Mouse (Mus musculus): ENCODE results near the gene LTO1.
"Not testable (repeated sequence)": the region's sequence is repeated elsewhere in the genome, so short reads cannot be mapped to it uniquely, and the experiment has no call there.

The LTO1 gene
- long read RNA-seq, experiment 1, full-length matches to known transcripts, result 20 of 26 reads
- long read RNA-seq, experiment 1, partial matches to known transcripts, result 3 of 26 reads
- long read RNA-seq, experiment 1, other reads (novel, unspliced or antisense), result 3 of 26 reads
- long read RNA-seq, experiment 2, full-length matches to known transcripts, result 16 of 17 reads
- long read RNA-seq, experiment 2, partial matches to known transcripts, result 1 of 17 reads
- long read RNA-seq, experiment 2, other reads (novel, unspliced or antisense), result 0 of 17 reads

DNA sequence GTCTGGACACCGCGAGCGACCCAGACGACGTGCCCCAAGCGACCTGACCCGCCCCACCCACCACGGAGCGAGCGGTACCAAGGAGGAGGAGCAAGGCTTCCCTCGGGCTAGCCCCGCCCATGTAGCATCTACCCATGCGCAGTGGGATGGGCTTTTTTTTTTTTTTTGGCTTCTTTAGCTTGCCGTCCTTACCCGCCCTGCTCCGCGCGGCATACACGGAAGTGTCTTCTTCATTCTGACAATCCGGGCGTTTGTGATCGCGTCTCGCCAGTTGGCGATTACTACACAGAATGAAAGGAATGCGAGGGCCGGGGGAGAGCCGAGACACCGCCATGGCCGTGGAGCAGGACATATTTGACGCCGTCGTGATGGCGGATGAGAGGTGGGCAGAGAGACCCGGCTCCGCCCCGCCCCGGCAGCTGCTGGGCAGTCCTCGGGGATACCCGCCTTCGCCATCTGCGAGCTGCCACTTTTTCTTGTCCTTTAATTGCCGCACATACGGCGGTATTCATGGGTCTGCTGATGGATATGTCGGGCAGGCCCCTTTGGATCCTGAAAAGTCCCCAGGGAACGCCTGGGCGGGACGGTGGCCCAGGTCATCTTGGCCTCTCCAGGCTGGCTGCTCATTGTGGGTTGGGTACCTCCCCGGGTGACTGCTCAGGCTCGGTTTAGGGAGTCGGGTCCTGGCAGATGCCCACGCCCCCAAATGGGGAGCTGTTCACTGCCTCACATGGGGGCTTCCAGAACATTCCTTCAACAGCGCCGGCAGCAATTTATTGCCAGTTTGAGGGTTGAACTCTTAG, at the start of gene LTO1:
TSS of gene LTO1 (plus strand) at position 153 of the 803 bp plus-strand sequence.
- intact Hi-C loops (cut with DNase I), result loop anchor here (5.0 kb wide), 1 partner anchor 327 kb away; no protein-coding TSS in a partner anchor

GRCm38 (mm10) chr7:144867161-144867560, 47.7 kb upstream of the LTO1 start:
- intact Hi-C loops (cut with DNase I), result no loop called here

GRCm38 (mm10) chr7:144867602-144868001, 47.3 kb upstream of the LTO1 start:
- intact Hi-C loops (cut with DNase I), result no loop called here

DNA sequence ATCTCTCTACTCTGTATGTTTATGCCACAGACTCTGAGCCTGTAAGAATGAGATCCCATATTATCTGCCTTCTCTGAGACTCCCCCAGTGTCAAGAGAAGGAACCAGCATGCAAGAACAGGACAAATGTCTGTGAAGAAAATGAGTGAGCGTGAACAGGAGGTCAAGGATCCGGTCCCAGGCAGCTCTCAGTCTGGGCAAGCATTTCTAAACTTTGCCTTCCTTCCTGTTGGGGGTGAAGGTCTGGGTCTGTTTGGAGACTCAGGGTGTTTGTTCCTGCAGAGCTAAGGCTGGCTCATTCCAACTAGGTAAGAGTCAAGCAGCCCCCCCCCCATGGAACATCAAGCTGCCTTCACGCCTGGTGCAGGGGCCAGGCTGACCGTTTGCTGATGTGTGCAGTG, 42.5 kb upstream of the LTO1 start:
- intact Hi-C loops (cut with DNase I), result no loop called here

GRCm38 (mm10) chr7:144873160-144873559, 41.7 kb upstream of the LTO1 start:
- intact Hi-C loops (cut with DNase I), result no loop called here

- intact Hi-C loops (cut with DNase I), result no loop called here
Observed at GRCm38 (mm10) chr7:144874226-144874625, 40.7 kb upstream of the LTO1 start.

DNA sequence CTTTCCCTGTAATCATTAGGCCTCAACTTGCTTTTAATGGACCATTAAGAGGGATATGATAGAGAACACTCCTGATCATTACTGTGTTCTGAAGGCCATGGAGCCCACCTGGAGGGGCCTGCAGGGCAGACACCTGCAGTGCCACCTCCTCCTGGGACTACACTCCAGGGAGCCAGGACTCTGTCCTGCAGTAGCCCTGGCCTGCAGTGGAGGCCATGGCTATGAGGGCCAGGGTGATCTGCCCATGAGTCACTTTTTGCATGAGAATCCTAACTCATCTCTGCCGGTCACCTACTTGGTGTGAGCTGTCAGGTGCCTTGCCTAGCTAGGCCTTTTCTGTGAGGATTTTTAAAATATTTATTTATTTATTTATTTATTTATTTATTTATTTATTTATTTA, 36.5 kb upstream of the LTO1 start:
- intact Hi-C loops (cut with DNase I), result no loop called here

DNA sequence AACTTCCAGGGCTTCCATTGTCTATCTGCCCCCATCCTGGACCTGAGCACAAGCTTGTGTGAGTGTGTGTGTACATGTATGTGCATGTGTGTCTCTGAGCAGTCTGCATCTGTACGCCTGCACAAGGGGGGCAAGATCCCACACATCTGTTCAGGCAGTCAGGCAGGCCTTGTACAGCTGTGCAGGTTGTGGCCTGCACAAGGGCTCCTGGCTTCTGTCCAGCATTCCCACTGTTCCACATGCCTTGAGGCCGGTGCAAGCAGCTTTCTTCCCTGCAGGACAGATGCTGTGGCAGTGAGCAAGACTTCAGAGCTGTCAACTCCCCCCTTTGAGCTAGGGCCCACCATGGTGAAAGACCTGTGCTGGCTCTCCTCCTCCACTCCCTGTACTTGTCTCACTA, 31.8 kb upstream of the LTO1 start:
- intact Hi-C loops (cut with DNase I), result no loop called here

GRCm38 (mm10) chr7:144887672-144888071, 27.2 kb upstream of the LTO1 start:
- intact Hi-C loops (cut with DNase I), result no loop called here

- intact Hi-C loops (cut with DNase I), result no loop called here
Observed at GRCm38 (mm10) chr7:144888564-144889299, 26.2 kb upstream of the LTO1 start.

- intact Hi-C loops (cut with DNase I), result not testable (repeated sequence)
Observed at GRCm38 (mm10) chr7:144890661-144891060, 24.2 kb upstream of the LTO1 start.

DNA sequence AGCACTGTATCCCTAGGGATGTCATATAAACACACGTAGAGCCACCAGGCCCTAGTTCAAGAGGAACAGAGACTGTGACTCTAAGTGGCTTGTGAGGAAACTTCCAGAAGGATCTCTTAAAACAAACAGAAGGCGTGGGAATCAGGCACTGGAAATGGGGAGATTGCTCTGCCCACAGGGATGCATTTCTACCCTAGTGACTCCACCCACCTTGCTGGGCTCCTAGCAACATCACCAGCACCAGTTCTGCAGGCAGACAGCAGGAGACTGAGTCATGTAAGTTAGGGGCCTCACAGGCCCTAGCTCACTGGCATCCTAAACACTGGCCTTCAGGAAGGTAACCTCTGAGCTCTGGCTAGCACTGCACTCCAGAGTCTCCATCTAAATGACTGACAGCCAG, 23.0 kb upstream of the LTO1 start:
- intact Hi-C loops (cut with DNase I), result no loop called here

DNA sequence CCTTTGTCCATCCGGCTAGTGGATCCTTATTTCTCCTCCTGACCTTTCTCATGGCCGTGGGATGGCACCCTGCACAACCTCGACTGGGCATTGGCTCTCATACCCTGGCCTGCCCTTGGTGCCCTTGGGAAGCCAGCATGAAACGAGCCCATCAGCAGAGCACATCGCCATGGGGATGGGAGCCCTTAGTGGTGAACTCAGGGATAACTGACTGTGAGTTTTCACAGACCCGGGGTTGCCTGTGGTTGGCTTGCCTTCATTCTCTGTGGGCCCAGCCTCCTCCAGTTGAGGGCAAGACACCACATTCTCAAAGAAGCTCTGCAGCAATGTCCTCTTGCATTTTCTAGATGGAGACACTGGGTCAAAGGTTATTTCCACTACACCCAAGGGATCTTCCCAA, 22.6 kb upstream of the LTO1 start:
- intact Hi-C loops (cut with DNase I), result no loop called here

GRCm38 (mm10) chr7:144894191-144894590, 20.7 kb upstream of the LTO1 start:
- intact Hi-C loops (cut with DNase I), result loop anchor here (2.0 kb wide), 2 partner anchors 47 to 95 kb away; partner anchors contain the start of gene Fgf4

GRCm38 (mm10) chr7:144894706-144895105, 20.2 kb upstream of the LTO1 start:
- intact Hi-C loops (cut with DNase I), result loop anchor here (2.0 to 5.0 kb wide), 3 partner anchors 48 to 307 kb away; partner anchors contain the start of gene Fgf4

- intact Hi-C loops (cut with DNase I), result loop anchor here (2.0 to 5.0 kb wide), 3 partner anchors 49 to 308 kb away; partner anchors contain the start of gene Fgf4
Observed at GRCm38 (mm10) chr7:144895305-144896111, 19.4 kb upstream of the LTO1 start.

- intact Hi-C loops (cut with DNase I), result loop anchor here (5.0 kb wide), 1 partner anchor 309 kb away; no protein-coding TSS in a partner anchor
Observed at GRCm38 (mm10) chr7:144896294-144897218, 18.3 kb upstream of the LTO1 start, which contains the start of gene Fgf15. Gene Fgf15, plus strand, starts transcription at chr7:144896531.

GRCm38 (mm10) chr7:144898506-144898905, 16.4 kb upstream of the LTO1 start:
- intact Hi-C loops (cut with DNase I), result loop anchor here (5.0 kb wide), 1 partner anchor 311 kb away; no protein-coding TSS in a partner anchor

DNA sequence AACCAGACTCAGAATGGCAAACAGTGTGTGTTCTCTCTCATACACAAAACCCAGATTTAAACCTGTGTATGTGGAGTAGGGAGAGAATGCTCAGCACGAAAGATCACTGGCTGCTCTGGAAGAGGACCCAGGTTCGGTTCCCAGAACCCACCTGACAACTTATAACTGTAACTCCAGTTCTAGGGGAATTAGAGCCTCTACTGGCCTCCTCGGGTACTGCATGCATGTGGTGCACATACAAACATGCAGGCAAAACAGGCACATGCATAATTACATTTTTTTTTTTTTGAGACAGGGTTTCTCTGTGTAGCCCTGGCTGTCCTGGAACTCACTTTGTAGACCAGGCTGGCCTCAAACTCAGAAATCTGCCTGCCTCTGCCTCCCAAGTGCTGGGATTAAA, 9.4 kb upstream of the LTO1 start:
- intact Hi-C loops (cut with DNase I), result not testable (repeated sequence)
